Mouse (Mus musculus) megakaryocyte-erythroid progenitor cell, adult 5-6 weeks (primary cell): ENCODE results near the gene Ubb. TPM values are rescaled to one million over a fixed set of nuclear protein-coding genes. Genes with fewer than 3 reads are reported as not detected.

ENCODE experiments used
- ATAC-seq: replicated peaks from 2 replicates; pipeline ENCODE4 v1.8.0; 2016; ENCODE audit warnings: mild to moderate bottlenecking, inconsistent platforms; ENCODE audit not compliant: severe bottlenecking, poor library complexity, low FRiP score, low TSS enrichment
- total RNA-seq, 2 experiments: library from RNA; stranded (forward) in 1 of 2; stranded (reverse) in 1 of 2; fragments of 200-1000, 215-1000 nt in 1 of 2; fragments of >200 nt in 1 of 2; fragmentation: Nextera tagmentation in 1 of 2; gene quantifications; 2 replicates each; pipeline ENCODE4 v1.2.3; 2014 to 2017

The Ubb gene
- total RNA-seq, 2 experiments from 2014 or later: 731 to 1,094 TPM

DNA sequence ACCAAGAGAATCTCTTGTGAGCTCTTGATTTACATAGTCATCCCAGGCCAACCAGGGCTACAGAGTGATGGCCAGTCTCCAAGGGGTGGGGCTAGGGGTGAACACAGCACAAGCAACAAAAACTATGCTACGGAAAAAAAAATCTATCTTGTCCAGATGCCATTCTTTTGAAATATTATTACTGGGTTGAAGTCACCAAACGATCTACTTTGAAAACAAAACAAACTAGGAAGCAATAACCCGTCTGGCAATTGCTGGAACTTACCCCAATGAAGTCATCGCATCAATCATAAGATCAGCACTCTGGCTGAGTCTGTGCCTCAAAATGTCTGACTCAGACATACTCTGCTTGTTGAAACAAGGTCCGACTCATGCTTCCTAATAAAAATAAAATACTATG lies 1.2 kb upstream of the Ubb start:
- ATAC-seq: peak; percentile 43

DNA sequence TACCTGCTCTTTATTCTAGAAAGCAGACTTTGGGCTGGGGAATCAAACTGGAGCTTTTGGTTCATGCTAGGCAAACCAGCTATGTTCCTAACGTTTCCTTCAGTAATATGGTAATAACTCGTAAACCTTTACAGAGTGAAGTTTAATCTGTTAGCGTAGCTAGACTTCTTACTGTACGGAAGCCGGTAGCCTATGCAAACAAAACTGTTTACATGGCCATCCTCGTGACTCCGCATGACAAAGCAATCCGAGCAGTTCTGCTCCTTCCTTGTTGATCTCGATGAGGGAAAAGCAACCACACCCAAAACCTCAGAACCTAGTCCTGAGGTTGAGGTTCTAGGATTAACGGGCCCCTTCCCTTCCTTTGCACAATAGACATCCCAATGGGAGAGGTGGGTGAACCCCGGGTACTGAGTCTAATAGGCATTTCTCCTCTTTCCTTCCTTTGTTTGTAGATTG lies 715 bp upstream of the Ubb start:
- peak; percentile 49 for ATAC-seq

DNA sequence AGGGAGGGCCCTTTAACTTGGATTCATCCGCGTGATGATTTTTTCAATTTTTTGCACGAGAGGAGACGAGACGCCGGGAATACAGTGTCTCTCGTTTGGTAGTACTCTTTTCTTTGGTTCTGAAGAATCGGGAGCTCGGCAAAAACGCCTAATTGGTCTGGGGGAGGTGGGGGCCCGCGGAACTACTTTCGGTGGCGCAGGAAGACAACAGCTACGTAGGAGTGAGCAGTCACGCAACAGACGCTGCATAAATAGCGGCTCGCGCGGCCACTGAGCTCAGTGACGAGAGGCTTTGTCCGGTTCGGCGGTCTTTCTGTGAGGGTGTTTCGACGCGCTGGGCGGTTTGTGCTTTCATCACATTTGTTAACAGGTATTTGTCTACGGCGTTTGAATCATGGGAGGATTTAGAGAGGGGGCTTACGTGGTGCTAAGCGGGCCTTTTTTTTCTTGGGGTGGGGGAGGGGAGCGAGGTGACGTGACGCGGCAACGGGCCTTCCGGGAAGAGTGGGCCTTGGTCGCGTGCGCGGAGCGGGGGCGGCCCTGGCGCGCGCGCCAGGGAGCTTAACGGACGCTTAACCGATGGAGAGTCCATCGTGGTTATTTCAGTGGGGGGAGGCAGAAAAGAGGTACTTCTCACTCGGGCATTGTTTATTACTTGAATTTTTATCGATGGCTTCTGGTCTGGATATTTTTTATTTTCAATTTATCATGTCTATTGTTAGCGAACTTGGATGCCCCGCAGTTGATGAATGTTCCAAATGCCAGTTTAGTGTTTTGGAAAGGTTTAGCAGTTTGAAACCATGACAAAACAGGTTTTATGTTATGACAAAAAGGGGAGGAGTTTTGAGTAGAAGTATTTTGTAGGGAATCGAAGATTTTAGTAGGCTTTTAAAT lies 502 bp downstream of the Ubb start:
- ATAC-seq: peak; percentile 44

- no peak for ATAC-seq
Measured at GRCm38 (mm10) chr11:62553186-62553585, 2.2 kb downstream of the Ubb start.

GRCm38 (mm10) chr11:62553633-62554032 lies 2.7 kb downstream of the Ubb start:
- no peak for ATAC-seq

- no peak for ATAC-seq
Measured at GRCm38 (mm10) chr11:62554163-62554855, 3.3 kb downstream of the Ubb start.

DNA sequence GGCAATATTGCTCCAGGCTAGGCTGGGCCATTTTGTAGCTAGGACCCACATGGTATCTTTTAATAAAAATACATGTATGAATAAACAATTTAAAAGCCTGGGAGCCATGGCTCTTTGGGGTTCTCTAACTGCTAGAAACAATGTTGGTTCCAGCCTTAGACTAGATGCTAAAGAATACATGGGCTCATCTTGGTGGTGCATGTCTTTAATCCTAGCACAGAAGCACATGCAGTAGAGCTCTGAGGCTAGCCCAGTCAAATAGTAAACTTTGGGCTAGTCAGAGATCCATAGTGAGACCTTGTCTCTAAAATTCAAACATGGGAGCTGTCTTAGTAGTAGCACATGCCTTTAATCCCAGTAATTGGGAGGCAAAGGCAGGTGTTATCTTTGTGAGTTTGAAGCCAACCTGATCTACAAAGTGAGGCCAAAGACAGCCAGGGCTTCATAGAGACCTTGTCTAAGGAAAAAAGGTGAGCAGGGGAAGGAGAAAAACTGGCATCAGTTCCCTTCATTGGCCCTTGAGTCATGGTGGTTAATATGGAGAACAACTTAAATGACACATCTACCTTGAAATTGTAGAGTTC lies 4.1 kb downstream of the Ubb start:
- no peak for ATAC-seq

- no peak for ATAC-seq
Measured at GRCm38 (mm10) chr11:62555896-62556412, 5.0 kb downstream of the Ubb start.

DNA sequence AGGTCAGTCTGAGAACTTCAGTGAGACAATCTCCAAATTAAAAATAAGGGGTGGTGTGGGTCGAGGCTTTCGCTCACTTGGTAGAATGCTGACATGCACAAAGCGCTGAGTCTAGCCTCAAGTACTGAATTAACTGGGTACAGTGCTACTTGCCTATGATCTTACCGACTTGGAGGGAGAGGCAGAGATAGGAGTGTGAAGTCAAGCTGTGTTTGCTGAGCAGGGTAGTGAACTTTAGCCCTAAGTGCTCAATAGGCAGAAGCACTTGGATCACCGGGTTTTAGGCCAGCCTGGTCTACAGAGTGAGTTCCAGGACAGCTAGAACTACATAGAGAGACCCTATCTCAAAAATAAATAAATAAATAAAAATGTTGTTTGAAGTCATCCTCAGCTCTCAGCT lies 6.2 kb downstream of the Ubb start:
- no peak for ATAC-seq

GRCm38 (mm10) chr11:62558152-62558551 lies 7.2 kb downstream of the Ubb start:
- no peak for ATAC-seq

- ATAC-seq: no peak
Measured at GRCm38 (mm10) chr11:62558961-62559646, 8.1 kb downstream of the Ubb start.

DNA sequence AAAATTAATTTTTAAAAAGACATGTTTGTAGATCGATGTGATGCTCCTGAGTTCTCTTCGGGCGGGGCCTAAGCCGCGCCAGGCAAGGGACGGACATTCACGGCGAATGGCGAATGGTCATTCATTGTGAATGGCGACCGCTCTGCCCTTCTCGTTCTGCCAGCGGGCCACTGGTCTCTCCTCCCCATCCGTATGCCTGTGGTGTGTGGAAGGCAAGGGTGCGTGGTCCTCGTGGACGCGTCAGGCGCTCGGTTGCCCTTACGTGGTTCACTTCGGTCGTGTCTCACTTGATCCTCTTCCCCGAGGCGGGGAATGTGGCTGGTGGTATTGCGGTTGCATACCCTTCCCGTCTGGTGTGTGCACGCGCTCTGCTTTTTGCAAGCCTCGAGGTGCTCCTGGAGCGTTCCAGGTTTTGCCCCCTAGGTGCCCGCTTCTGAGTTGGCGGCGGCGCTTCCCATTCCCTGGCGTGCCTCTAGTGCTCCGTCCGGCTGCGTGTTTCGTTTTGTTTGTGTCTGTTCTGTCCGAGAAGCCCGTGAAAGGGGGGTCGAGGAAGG lies 9.6 kb downstream of the Ubb start:
- ATAC-seq: 0 out of 2 replicates have a peak, but pooled peaks have one; percentile 28

DNA sequence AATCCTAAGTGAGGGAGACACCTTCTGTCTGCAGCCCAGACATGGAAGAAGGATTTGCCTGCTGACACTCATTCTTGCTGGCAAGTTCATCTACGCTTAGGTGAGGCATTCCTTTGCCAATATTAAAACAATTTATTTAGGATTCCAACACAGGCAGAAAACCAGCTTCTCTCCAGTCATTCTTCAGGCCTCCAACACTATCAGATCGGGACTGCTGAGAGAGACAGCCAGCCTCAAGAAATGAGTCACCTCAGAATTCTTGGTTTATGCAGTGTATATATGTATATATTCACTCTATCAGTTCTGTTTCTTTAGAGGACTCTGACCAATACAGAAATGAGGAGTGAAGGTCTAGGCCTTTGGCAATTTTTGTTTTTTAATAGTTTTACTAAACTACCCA lies 12.6 kb downstream of the Ubb start:
- ATAC-seq: no peak

- ATAC-seq: 0 out of 2 replicates have a peak, but pooled peaks have one; percentile 30
Measured at GRCm38 (mm10) chr11:62565747-62566146, 14.8 kb downstream of the Ubb start.

GRCm38 (mm10) chr11:62566211-62566610 lies 15.2 kb downstream of the Ubb start:
- ATAC-seq: 0 out of 2 replicates have a peak, but pooled peaks have one; percentile 30

DNA sequence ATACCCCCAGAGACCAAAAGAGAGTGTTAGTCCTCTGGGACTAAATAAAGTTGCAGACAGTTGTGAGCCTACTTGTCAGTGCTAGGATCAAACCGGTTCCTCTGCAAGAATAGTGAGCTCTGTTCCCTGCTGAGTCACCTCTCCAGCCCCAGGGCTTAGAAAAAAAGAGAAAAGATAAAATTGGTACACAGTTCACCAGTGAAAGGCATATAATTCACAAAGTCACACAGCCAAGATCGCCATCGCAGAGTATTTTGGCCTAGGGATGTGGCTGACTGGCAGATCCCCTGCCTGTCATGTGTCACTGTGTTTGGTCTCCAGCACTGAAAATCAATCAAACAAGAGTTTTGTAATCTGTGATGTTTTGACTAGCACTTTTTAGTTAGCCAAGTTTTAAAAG lies 17.3 kb downstream of the Ubb start:
- ATAC-seq: 0 out of 2 replicates have a peak, but pooled peaks have one; percentile 41

DNA sequence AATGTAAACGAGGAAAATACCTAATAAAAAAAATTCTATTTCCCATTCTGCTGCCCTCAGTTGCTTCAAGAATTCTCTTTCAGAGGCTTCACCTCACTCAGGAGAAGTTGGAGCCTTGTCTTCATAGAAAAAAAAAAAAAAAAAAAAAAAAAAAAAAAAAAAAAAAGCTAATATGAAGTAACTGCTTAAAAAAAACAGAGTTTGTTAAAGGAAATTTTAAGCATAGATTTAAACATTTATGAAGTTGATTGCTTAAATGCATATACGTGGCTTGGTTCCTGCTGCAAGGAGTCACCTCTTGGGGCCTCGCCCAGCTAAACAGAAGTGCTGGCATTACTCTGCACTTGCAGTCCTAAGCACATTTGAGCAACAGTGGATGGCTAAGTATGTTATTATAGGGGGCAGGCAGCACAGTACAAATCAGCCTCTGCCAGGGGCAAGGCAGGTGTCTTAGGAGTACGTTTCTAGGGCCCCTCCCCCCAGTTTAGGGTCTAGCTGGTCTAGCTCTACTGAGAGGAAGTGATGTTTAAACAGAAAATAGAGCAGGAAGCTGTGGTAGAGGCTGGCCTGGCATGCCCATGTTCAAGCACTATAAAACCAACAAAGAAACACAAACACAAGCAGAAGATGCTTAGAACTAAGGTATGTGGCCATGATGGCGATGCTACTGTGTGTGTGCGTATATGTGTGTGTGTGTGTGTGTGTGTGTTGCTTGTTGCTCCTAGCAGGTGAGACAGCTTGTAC lies 23.2 kb downstream of the Ubb start, which contains the start of gene Trpv2:
Gene Trpv2 (plus strand): TSS at position 528 of the 744 bp plus-strand sequence.
- ATAC-seq: no peak

GRCm38 (mm10) chr11:62574703-62575085 lies 23.7 kb downstream of the Ubb start:
- ATAC-seq: no peak
